Mouse (Mus musculus): ENCODE measurements at regions not wholly inside any gene's neighbourhood (a gene's known extent, or its start where the extent isn't known, plus 50 kb on each side); places are given as distances from the start of the nearest gene placed in this dataset.

DNA sequence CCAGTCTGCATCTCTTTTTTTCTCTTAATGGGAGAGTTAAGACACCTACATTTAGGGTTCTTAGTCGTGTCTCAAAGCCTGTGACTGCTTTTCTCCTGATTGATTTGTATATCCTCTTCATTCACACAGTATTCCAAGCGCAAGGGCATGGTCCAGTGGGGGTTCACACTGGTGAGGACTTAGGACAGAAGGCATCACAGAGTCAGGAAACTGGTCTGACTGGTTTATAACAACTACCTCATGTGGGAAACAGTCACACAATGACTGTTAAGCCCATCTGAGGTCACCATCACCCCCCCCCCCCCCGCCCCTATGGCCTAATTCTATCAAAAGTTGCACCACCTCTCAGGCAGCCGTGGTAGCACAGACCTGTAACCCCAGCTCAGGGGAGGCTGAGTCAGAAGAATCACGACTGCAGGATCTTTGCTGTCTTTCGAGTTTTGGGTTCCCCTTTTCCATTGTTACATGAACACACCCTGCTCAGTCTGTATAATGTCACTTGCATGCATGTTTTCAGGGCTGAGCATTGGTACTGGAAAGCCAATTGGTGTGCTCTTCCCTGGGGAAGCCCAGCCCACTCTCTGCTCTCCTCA lies 155.2 kb downstream of the Zfp706 start:
- no peak for TF ChIP-seq POLR2A (IDR thresholded peaks at IDR 0.05; ENCODE audit: control insufficient read depth, extremely low read depth, insufficient read depth, low read length, poor library complexity)
- TF ChIP-seq CTCF (IDR thresholded peaks at IDR 0.05; ENCODE audit: borderline replicate concordance, control insufficient read depth, extremely low read depth, insufficient read depth, low read length, poor library complexity) = no peak

Measured in thymus, adult 2 months (tissue).